Mouse (Mus musculus): ENCODE results near the gene Map6.
A peak's percentile ranks its signal among the peaks of the same experiment; 100 is the strongest.

The Map6 gene

GRCm38 (mm10) chr7:99267251-99267896, at the start of gene Map6:
Gene Map6, plus strand, starts transcription at chr7:99267447.
- DNase-seq = peak in 1 of 2 experiments; percentile 21

GRCm38 (mm10) chr7:99224225-99224624, 43.0 kb upstream of the Map6 start:
- DNase-seq = peak; percentile 45 to 62

GRCm38 (mm10) chr7:99224648-99225190, 42.5 kb upstream of the Map6 start:
- peak; percentile 53 to 76 for DNase-seq

- no peak for DNase-seq
Measured at GRCm38 (mm10) chr7:99225421-99225820, 41.8 kb upstream of the Map6 start.

GRCm38 (mm10) chr7:99226662-99227061, 40.6 kb upstream of the Map6 start:
- no peak for DNase-seq

- no peak for DNase-seq
Measured at GRCm38 (mm10) chr7:99227267-99227666, 40.0 kb upstream of the Map6 start.

- DNase-seq = no peak
Measured at GRCm38 (mm10) chr7:99228825-99229224, 38.4 kb upstream of the Map6 start.

- DNase-seq = peak; percentile 68 to 76
Measured at GRCm38 (mm10) chr7:99229411-99229810, 37.8 kb upstream of the Map6 start.

- no peak for DNase-seq
Measured at GRCm38 (mm10) chr7:99230061-99230747, 37.0 kb upstream of the Map6 start.

GRCm38 (mm10) chr7:99232571-99232970, 34.7 kb upstream of the Map6 start:
- no peak for DNase-seq

- DNase-seq = no peak
Measured at GRCm38 (mm10) chr7:99234916-99235315, 32.3 kb upstream of the Map6 start.

- no peak for DNase-seq
Measured at GRCm38 (mm10) chr7:99235657-99236056, 31.6 kb upstream of the Map6 start.

- peak in 1 of 2 experiments; percentile 37 for DNase-seq
Measured at GRCm38 (mm10) chr7:99236888-99237660, 30.2 kb upstream of the Map6 start.

- DNase-seq = peak; percentile 41 to 66
Measured at GRCm38 (mm10) chr7:99238417-99238816, 28.8 kb upstream of the Map6 start, which contains the start of gene Mogat2. Gene Mogat2, minus strand, starts transcription at chr7:99238619.

- DNase-seq = no peak
Measured at GRCm38 (mm10) chr7:99242097-99242496, 25.1 kb upstream of the Map6 start.

- DNase-seq = no peak
Measured at GRCm38 (mm10) chr7:99248157-99248742, 19.0 kb upstream of the Map6 start.

- peak; percentile 21 to 40 for DNase-seq
Measured at GRCm38 (mm10) chr7:99248906-99249581, 18.2 kb upstream of the Map6 start.

GRCm38 (mm10) chr7:99249582-99249911, 17.7 kb upstream of the Map6 start:
- DNase-seq = peak; percentile 50 to 66

GRCm38 (mm10) chr7:99250386-99250785, 16.9 kb upstream of the Map6 start:
- DNase-seq = no peak

GRCm38 (mm10) chr7:99255006-99255405, 12.2 kb upstream of the Map6 start:
- no peak for DNase-seq

GRCm38 (mm10) chr7:99261900-99262299, 5.3 kb upstream of the Map6 start:
- no peak for DNase-seq

- no peak for DNase-seq
Measured at GRCm38 (mm10) chr7:99263509-99263908, 3.7 kb upstream of the Map6 start.
